Mouse (Mus musculus): Measurements from ENCODE around the gene Ptprd.

DNA sequence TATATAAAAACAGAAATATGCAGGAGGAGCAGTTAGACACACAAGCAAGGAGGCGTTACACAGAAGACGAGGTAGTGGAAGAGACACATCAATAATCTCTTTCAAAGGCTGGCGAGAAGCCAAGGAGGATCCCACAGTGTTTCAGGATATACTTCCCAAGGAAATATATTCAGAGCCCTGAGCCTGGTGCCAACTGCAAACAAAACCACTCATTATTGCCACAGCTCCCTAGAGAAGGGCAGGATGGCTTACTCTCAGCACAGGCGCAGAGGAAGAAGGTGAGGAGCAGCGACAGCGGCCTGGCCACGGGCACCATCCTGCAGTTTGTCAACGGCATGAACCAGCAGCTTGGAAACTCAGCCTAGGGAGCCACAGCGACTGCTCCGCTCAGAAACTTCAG is 1886.8 kb downstream of the Ptprd start:
- no peak for TF ChIP-seq CTCF (IDR thresholded peaks at IDR 0.05; ENCODE audit: control insufficient read depth, insufficient read depth, insufficient read length)
- TF ChIP-seq MAX (IDR thresholded peaks at IDR 0.05): no peak
- no peak for TF ChIP-seq CEBPB (IDR thresholded peaks at IDR 0.05; ENCODE audit: low read depth)
- TF ChIP-seq MYOD1 (IDR thresholded peaks at IDR 0.05; ENCODE audit: control insufficient read depth, insufficient read length, low read depth): no peak
- TF ChIP-seq MYOG (IDR thresholded peaks at IDR 0.05; ENCODE audit: control insufficient read depth, extremely low read depth, insufficient read length): no peak
- TF ChIP-seq USF1 (IDR thresholded peaks at IDR 0.05; ENCODE audit: low read depth): no peak
- TF ChIP-seq FOSL1 (IDR thresholded peaks at IDR 0.05; ENCODE audit: insufficient read depth, low read length, poor library complexity, severe bottlenecking): no peak
